Mouse (Mus musculus) B cell, adult 2 months (primary cell): Measurements from ENCODE around the gene Peli2.

ENCODE experiments used
- DNase-seq, 2 experiments: peaks; one replicate each; pipeline ENCODE4 v3.0.0; 2022

The Peli2 gene

GRCm38 (mm10) chr14:48126931-48127330 is 6.3 kb downstream of the Peli2 start:
- no peak for DNase-seq

- no peak for DNase-seq
These were observed 7.1 kb downstream of the Peli2 start for GRCm38 (mm10) chr14:48127609-48128185.

GRCm38 (mm10) chr14:48128701-48129100 is 8.1 kb downstream of the Peli2 start:
- no peak for DNase-seq

- no peak for DNase-seq
These were observed 9.4 kb downstream of the Peli2 start for GRCm38 (mm10) chr14:48130021-48130420.

GRCm38 (mm10) chr14:48130761-48131575 is 10.3 kb downstream of the Peli2 start:
- DNase-seq, result no peak

- no peak for DNase-seq
These were observed 10.9 kb downstream of the Peli2 start for GRCm38 (mm10) chr14:48131576-48131922.

GRCm38 (mm10) chr14:48132241-48132640 is 11.6 kb downstream of the Peli2 start:
- no peak for DNase-seq

GRCm38 (mm10) chr14:48132865-48133802 is 12.5 kb downstream of the Peli2 start:
- no peak for DNase-seq

- no peak for DNase-seq
These were observed 13.7 kb downstream of the Peli2 start for GRCm38 (mm10) chr14:48134344-48134743.

- DNase-seq, result no peak
These were observed 15.3 kb downstream of the Peli2 start for GRCm38 (mm10) chr14:48135816-48136345.

- DNase-seq, result no peak
These were observed 17.1 kb downstream of the Peli2 start for GRCm38 (mm10) chr14:48137731-48138130.

GRCm38 (mm10) chr14:48138138-48138537 is 17.5 kb downstream of the Peli2 start:
- no peak for DNase-seq

- DNase-seq, result no peak
These were observed 18.8 kb downstream of the Peli2 start for GRCm38 (mm10) chr14:48139409-48139808.

- no peak for DNase-seq
These were observed 21.1 kb downstream of the Peli2 start for GRCm38 (mm10) chr14:48141694-48142093.

GRCm38 (mm10) chr14:48142696-48143095 is 22.1 kb downstream of the Peli2 start:
- DNase-seq, result no peak

GRCm38 (mm10) chr14:48143141-48143540 is 22.5 kb downstream of the Peli2 start:
- no peak for DNase-seq

- DNase-seq, result no peak
These were observed 23.7 kb downstream of the Peli2 start for GRCm38 (mm10) chr14:48144330-48144729.

- peak; percentile 7 to 12 for DNase-seq
These were observed 27.1 kb downstream of the Peli2 start for GRCm38 (mm10) chr14:48147688-48148087.

- DNase-seq, result no peak
These were observed 28.0 kb downstream of the Peli2 start for GRCm38 (mm10) chr14:48148615-48149014.

GRCm38 (mm10) chr14:48149351-48149750 is 28.7 kb downstream of the Peli2 start:
- no peak for DNase-seq

GRCm38 (mm10) chr14:48150903-48151302 is 30.3 kb downstream of the Peli2 start:
- no peak for DNase-seq

- no peak for DNase-seq
These were observed 30.9 kb downstream of the Peli2 start for GRCm38 (mm10) chr14:48151554-48151953.

GRCm38 (mm10) chr14:48153064-48153463 is 32.4 kb downstream of the Peli2 start:
- DNase-seq, result no peak
